Mouse (Mus musculus) lung, embryonic 16.5 days (tissue): ENCODE results near the gene Ap1g2. TPM values are rescaled to one million over a fixed set of nuclear protein-coding genes. Genes with fewer than 3 reads are reported as not detected.
A peak's percentile ranks its signal among the peaks of the same experiment; 100 is the strongest.

Experiments used
- ATAC-seq: fragments of 200-750 bp; cut with Nextera tagmentation; 2 replicates; pipeline ENCODE4 v1.8.0; 2017; ENCODE audit warnings: low read depth, mild to moderate bottlenecking, moderate library complexity
- H3K27ac ChIP-seq: fragments of 300-500 bp; sonication (generic); 2 replicates; pipeline ENCODE4 v1.5.1; 2014; ENCODE audit warnings: mild to moderate bottlenecking, control low read depth, low read length
- H3K27me3 ChIP-seq: fragments of 300-500 bp; sonication (generic); 2 replicates; pipeline ENCODE4 v1.6.1; 2014; ENCODE audit warnings: low read depth, low read length, mixed read lengths; ENCODE audit not compliant: control insufficient read depth, insufficient read depth
- H3K36me3 ChIP-seq: fragments of 300-500 bp; sonication (generic); 2 replicates; pipeline ENCODE4 v1.6.1; 2014; ENCODE audit warnings: low read length; ENCODE audit not compliant: control insufficient read depth, insufficient read depth
- H3K4me1 ChIP-seq: fragments of 300-500 bp; sonication (generic); replicated peaks from 2 replicates; pipeline ENCODE4 v1.6.1; 2014; ENCODE audit warnings: low read length, mixed read lengths; ENCODE audit not compliant: control insufficient read depth, insufficient read depth
- H3K4me2 ChIP-seq: fragments of 300-500 bp; sonication (generic); 2 replicates; pipeline ENCODE4 v1.6.1; 2014; ENCODE audit warnings: low read depth, low read length, control low read depth
- H3K4me3 ChIP-seq: fragments of 300-500 bp; sonication (generic); 2 replicates; pipeline ENCODE4 v1.5.1; 2014; ENCODE audit warnings: mild to moderate bottlenecking, low read length, control low read depth
- H3K9ac ChIP-seq: fragments of 300-500 bp; sonication (generic); 2 replicates; pipeline ENCODE4 v1.6.1; 2014; ENCODE audit warnings: low read length, control low read depth
- H3K9me3 ChIP-seq: fragments of 300-500 bp; sonication (generic); 2 replicates; pipeline ENCODE4 v1.6.1; 2016; ENCODE audit warnings: low read length; ENCODE audit not compliant: control insufficient read depth
- WGBS: fragments of 180-500 bp; shearing (Covaris S2); extraction: QIAGEN DNeasy Blood & Tissue Kit; methylation state at CpG from one replicate; pipeline ENCODE4 v1.1.7; 2014; 5-methylcytosine and 5-hydroxymethylcytosine counted together
- polyA plus RNA-seq: library from polyadenylated mRNA; unstranded; fragments of >200 nt; fragmentation: Nextera tagmentation; extraction: Ambion mirVana; gene quantifications from 2 replicates; pipeline ENCODE4 v1.2.1, GENCODE M21; 2015

Ap1g2 gene
- polyA plus RNA-seq, 1 experiment from 2014 or later = 23.2 TPM

DNA sequence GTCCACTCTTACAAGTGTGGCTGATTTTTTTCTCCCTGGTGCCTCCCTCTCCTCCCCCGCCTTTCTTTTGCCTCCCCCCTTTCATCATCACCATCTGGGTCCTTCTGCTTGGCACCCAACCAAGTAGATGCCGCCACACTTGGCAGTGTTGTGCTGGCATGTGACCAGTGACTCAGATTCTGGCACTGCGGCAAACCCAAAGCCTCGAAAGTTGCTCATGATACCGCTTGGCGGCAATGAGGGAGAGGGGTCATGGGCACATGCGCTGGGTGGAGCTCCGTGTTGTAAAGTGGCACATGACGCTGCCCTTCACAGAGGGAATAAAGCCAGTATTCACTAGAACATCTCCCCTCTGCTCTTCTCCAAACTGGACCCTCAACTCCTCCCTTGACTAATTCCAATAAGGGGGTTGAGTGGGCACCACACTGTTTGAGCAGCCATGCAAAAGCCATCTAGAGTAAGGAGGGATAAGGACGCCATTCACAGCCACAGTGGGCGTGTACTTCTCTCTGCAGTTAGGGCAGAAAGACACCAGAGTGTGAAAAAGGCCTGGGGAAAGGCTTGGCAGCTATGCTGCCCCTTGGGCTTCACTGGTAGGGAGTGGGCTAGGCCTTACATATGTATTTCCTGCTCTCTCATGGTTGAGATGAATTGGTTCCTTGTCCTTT is 51.1 kb downstream of the Ap1g2 start:
- Histone ChIP-seq H3K9ac (no peak overlapping the region), H3K27ac (no peak overlapping the region; the same call in 1 of the 2 replicates), H3K36me3 (no peaks in the 10 kb centered on the region), H3K9me3 (no peaks in the 10 kb centered on the region), H3K4me3 (no peak overlapping the region), H3K4me2 (no peak overlapping the region), H3K4me1 (no peaks in the 10 kb centered on the region), H3K27me3 (no peaks in the 10 kb centered on the region)
- ATAC-seq = 0 out of 2 replicates have a peak, but pooled peaks have one; percentile 34
- 69% methylated on average over 11 of the region's 11 CpGs for WGBS

DNA sequence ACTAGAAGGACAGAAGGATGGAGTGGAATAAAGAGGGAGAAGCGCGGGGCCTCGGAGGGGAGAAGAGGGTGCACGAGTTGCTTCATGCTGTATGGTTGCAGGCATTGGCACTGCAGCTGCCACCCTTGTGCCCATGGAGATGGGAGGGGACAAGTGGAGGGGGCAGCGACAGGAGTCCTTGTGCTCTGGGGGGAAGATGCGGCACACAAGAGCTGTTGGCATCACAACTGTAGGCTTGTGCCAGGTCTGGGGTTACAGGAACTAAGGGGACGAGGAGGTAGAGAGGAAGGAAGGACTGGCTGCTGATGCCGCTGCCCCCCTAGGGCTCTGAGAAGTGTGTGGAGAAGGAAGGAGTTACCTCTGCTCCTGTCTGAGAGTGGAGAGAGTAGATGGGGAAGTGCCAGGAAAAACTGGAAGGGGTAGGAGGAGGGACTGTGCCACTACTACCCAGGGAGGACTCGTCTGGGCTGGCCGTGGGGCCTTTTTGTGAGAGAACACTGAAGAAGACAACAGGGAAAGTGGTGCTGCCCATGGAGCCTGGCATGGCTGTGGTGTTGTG is 52.1 kb downstream of the Ap1g2 start:
- WGBS = 79% methylated on average over 10 of the region's 10 CpGs
- Histone ChIP-seq H3K4me1 (no peaks in the 10 kb centered on the region), H3K4me3 (no peak overlapping the region), H3K4me2 (no peak overlapping the region), H3K27me3 (no peaks in the 10 kb centered on the region), H3K36me3 (no peaks in the 10 kb centered on the region), H3K9ac (no peak overlapping the region), H3K9me3 (no peaks in the 10 kb centered on the region), H3K27ac (no peak overlapping the region)
- ATAC-seq = no peak

DNA sequence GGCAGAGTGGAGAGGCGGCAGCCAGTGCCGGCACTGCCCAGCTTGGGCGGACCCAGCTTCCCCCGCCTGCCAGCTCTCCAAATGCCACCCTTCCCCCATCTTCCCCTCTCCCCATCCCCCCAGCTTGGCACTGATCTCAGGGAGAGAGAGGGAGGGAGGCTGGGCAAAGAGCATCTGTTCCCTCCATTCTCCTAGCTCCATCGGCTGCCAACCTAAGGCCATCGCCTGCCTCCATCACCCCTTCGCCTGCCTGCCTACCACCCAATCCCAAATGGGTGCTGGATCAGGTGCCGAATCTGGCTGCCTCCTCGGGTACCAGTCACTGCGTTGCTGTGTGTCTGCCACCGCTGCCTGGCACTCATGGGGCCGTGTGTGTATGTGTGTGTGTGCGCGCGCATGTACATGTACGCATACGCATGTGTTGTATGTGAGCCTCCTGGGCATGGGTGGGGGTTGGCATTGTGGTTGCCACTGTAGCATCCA is 52.6 kb downstream of the Ap1g2 start:
- H3K9me3 ChIP-seq = no peaks in the 10 kb centered on the region
- H3K4me3 ChIP-seq = no peak overlapping the region
- no peaks in the 10 kb centered on the region for H3K4me1 ChIP-seq
- H3K9ac ChIP-seq = no peak overlapping the region
- no peak overlapping the region for H3K27ac ChIP-seq
- no peaks in the 10 kb centered on the region for H3K36me3 ChIP-seq
- ATAC-seq = no peak
- no peak overlapping the region for H3K4me2 ChIP-seq
- WGBS = 85% methylated on average over 16 of the region's 17 CpGs
- no peaks in the 10 kb centered on the region for H3K27me3 ChIP-seq

DNA sequence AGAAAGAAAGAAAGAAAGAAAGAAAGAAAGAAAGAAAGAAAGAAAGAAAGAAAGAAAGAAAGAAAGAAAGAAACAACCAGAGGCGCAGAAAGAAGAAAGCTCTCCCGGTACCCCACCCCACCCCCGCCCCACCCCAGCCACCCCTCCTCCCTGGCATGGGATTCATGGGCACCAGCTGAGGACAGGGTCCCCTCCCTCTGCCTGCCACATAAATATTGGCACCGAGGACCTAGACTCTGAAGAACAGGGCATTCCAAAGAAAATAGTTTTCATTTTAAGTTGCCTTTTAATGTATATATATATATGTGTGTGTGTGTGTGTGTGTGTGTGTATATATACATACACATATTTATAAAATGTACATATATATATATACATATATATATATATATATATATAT is 53.3 kb downstream of the Ap1g2 start:
- no peaks in the 10 kb centered on the region for H3K36me3 ChIP-seq
- no peak overlapping the region for H3K4me3 ChIP-seq
- no peak overlapping the region for H3K9ac ChIP-seq
- no peak overlapping the region for H3K27ac ChIP-seq
- H3K27me3 ChIP-seq = no peaks in the 10 kb centered on the region
- H3K4me1 ChIP-seq = no peaks in the 10 kb centered on the region
- H3K9me3 ChIP-seq = no peaks in the 10 kb centered on the region
- ATAC-seq = no peak
- H3K4me2 ChIP-seq = no peak overlapping the region
- WGBS = 71% methylated on average over 4 of the region's 4 CpGs

DNA sequence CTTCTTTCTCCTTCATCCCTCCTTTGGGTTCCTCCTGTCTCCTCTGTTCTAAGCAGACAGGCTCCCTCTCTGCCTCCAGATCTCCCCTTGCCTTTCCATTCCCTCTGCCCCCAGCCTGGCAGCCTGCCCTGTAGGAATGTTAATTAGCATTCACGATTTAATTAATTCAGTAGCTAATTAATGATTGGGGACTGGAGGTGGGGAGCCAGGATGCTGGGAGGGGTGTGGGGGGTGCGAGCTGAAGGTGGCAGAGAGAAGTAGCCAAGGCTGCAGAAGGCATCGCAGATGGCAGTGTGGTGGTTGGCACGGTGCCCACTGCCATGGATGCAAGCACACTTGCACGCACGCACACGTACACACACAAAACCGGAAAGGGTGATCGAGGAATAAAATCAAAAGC is 53.9 kb downstream of the Ap1g2 start:
- no peak overlapping the region for H3K4me3 ChIP-seq
- no peak overlapping the region for H3K9ac ChIP-seq
- ATAC-seq = no peak
- H3K4me1 ChIP-seq = no peaks in the 10 kb centered on the region
- WGBS = 77% methylated on average over 9 of the region's 9 CpGs
- no peaks in the 10 kb centered on the region for H3K27me3 ChIP-seq
- no peak overlapping the region for H3K4me2 ChIP-seq
- H3K36me3 ChIP-seq = no peaks in the 10 kb centered on the region
- H3K27ac ChIP-seq = no peak overlapping the region
- no peaks in the 10 kb centered on the region for H3K9me3 ChIP-seq

Other genes starting within 250 kb of the Ap1g2 start
- gene Homez, start 235.6 kb downstream of the Ap1g2 start, polyA plus RNA-seq = 10.2 and 13.2 TPM in 2 replicates
- gene Ppp1r3e, start 229.0 kb downstream of the Ap1g2 start, polyA plus RNA-seq = 1.5 and 1.6 TPM in 2 replicates
- 3.4 and 4.2 TPM in 2 replicates for gene Bcl2l2, start 223.2 kb downstream of the Ap1g2 start, polyA plus RNA-seq
- gene Gm20521, start 223.2 kb downstream of the Ap1g2 start, polyA plus RNA-seq = not detected in 2 replicates
- 89.1 and 92.8 TPM in 2 replicates for gene Pabpn1, start 214.1 kb downstream of the Ap1g2 start, polyA plus RNA-seq
- 27.2 and 28.3 TPM in 2 replicates for gene Slc22a17, start 193.5 kb downstream of the Ap1g2 start, polyA plus RNA-seq
- 24.6 and 26.0 TPM in 2 replicates for gene Efs, start 180.5 kb downstream of the Ap1g2 start, polyA plus RNA-seq
- gene Il25, start 173.9 kb downstream of the Ap1g2 start, polyA plus RNA-seq = not detected in 2 replicates
- gene Cmtm5, start 170.3 kb downstream of the Ap1g2 start, polyA plus RNA-seq = 1.2 and 1.7 TPM in 2 replicates
- gene Myh6, start 139.7 kb downstream of the Ap1g2 start, polyA plus RNA-seq = 111 and 179 TPM in 2 replicates
- not detected in 2 replicates for gene Gm17428, start 129.7 kb downstream of the Ap1g2 start, polyA plus RNA-seq
- gene Myh7, start 112.0 kb downstream of the Ap1g2 start, polyA plus RNA-seq = 37.3 and 42.7 TPM in 2 replicates
- gene Ngdn, start 91.1 kb downstream of the Ap1g2 start, polyA plus RNA-seq = 75.9 and 76.9 TPM in 2 replicates
- gene Zfhx2, start 14.3 kb downstream of the Ap1g2 start, polyA plus RNA-seq = 3.8 and 4.3 TPM in 2 replicates
- gene Thtpa, start 11.8 kb downstream of the Ap1g2 start, polyA plus RNA-seq = 21.0 and 21.1 TPM in 2 replicates
- 0.18 and 0.40 TPM in 2 replicates for gene Jph4, start 10.3 kb upstream of the Ap1g2 start, polyA plus RNA-seq
- gene Dhrs2, start 115.4 kb upstream of the Ap1g2 start, polyA plus RNA-seq = 0.24 and 0.28 TPM in 2 replicates